Mouse (Mus musculus): Measurements from ENCODE around the gene Dars.

GRCm38 (mm10) chr1:128416584-128417532, at the start of gene Dars:
- peak; percentile 45; the same call in 1 of the 2 replicates for TF ChIP-seq EP300 (IDR thresholded peaks at IDR 0.05; ENCODE audit: low read depth)
- TF ChIP-seq CTCF (IDR thresholded peaks at IDR 0.05; ENCODE audit: low read depth) = no peak
